Mouse (Mus musculus) layer of hippocampus, adult 9-10 months (tissue): ENCODE results near the gene Letm1.
A peak's percentile ranks its signal among the peaks of the same experiment; 100 is the strongest.

ENCODE experiments used
- DNase-seq: peaks from one replicate; pipeline ENCODE4 v3.0.0; 2022; ENCODE audit warnings: low spot score

The Letm1 gene

GRCm38 (mm10) chr5:33738341-33738740 is 44.3 kb downstream of the Letm1 start:
- DNase-seq = no peak

DNA sequence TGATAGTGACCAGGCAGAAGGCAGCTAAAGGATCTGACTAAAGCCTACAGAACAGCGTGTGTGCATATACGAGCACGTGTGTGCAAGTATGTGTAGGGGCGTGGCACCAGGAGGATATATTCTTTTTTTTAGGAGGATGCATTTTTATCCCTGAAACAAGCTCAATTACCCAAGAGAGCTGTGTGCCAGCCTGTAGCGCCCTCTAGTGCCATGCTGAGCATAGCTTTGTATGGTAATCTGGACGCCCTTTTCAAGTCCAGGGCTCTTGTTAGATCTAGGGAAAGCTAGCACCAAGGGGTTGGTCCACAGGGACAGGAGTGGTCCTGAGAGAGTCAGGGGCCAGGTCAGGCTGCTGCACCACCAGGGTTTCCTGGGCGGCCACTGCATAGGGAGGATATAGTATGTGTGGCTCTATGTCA is 44.7 kb downstream of the Letm1 start:
- DNase-seq = peak; percentile 53

- DNase-seq = no peak
Observed at GRCm38 (mm10) chr5:33736230-33736629, 46.4 kb downstream of the Letm1 start.

GRCm38 (mm10) chr5:33735412-33736092 is 47.1 kb downstream of the Letm1 start:
- no peak for DNase-seq

DNA sequence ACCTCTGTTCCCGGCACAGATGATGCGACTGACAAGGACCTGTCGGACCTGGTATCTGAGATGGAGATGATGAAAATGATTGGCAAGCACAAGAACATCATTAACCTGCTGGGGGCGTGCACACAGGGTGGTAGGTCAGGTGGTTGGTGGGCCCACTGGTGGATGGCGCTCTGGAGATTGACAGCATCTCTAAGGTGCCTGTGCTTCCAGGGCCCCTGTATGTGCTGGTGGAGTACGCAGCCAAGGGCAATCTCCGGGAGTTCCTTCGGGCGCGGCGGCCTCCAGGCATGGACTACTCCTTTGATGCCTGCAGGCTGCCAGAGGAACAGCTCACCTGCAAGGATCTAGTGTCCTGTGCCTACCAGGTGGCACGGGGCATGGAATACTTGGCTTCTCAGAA is 48.8 kb downstream of the Letm1 start:
- no peak for DNase-seq

DNA sequence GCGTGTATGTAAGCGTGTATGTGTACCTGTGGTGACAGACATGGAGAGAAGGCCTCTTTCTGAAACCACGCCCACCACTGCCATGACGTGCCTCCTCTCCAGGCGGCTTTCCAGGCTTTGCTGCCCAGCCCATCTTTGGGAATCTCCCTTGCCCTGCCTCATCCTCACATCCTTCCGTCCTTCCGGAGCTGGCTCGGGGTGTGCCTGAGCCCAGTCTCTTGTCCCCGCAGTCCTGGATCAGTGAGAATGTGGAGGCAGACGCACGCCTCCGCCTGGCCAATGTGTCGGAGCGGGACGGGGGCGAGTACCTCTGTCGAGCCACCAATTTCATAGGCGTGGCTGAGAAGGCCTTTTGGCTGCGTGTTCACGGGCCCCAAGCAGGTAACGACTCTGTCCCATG is 51.6 kb downstream of the Letm1 start:
- DNase-seq = no peak

GRCm38 (mm10) chr5:33730516-33730915 is 52.1 kb downstream of the Letm1 start:
- no peak for DNase-seq

- DNase-seq = no peak
Observed at GRCm38 (mm10) chr5:33728841-33729240, 53.8 kb downstream of the Letm1 start.

- DNase-seq = no peak
Observed at GRCm38 (mm10) chr5:33726891-33727290, 55.7 kb downstream of the Letm1 start.

GRCm38 (mm10) chr5:33726081-33726647 is 56.5 kb downstream of the Letm1 start:
- DNase-seq = no peak

DNA sequence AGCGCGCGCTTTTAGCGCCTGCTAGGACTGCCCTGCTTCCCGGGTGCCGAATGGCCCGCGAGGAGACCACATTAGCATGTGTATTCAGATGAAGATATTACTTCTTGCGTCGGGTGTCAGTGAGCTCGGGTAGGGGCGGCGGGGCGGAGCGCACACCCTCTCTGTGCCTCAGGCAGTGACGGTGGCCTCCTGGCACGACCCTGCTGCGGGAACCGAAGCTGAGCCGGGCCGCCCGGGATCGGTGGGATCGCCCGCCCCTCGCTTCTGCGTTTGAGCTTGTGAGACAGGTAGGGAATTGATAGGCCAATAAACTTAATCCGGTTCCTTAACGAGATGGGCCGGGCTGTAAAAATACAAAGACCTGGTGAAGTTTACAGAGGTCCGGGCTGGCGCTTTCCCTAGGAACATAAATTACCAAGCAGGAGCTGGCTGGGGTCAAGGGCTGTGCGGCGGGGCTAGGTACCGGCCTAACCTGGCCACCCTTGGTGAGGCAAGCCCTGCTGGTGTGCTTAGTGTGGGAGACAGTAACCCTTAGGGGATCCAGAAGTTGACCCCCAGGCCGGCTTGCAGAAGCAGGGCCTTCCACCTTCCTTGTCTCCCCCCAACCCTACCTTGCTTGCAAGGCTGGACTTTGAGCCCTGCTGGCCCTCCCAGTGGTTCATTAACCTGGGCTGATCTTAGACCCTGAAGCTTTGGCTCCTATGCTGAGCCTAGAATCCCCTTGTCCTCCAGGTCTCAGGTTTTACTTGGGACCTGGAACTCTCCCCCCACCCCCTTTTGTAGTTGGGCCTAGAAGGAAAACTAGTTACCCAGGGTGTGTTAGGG is 58.8 kb downstream of the Letm1 start:
- DNase-seq = no peak

GRCm38 (mm10) chr5:33723019-33723640 is 59.5 kb downstream of the Letm1 start:
- no peak for DNase-seq

- DNase-seq = no peak
Observed at GRCm38 (mm10) chr5:33722266-33723018, 60.2 kb downstream of the Letm1 start.

DNA sequence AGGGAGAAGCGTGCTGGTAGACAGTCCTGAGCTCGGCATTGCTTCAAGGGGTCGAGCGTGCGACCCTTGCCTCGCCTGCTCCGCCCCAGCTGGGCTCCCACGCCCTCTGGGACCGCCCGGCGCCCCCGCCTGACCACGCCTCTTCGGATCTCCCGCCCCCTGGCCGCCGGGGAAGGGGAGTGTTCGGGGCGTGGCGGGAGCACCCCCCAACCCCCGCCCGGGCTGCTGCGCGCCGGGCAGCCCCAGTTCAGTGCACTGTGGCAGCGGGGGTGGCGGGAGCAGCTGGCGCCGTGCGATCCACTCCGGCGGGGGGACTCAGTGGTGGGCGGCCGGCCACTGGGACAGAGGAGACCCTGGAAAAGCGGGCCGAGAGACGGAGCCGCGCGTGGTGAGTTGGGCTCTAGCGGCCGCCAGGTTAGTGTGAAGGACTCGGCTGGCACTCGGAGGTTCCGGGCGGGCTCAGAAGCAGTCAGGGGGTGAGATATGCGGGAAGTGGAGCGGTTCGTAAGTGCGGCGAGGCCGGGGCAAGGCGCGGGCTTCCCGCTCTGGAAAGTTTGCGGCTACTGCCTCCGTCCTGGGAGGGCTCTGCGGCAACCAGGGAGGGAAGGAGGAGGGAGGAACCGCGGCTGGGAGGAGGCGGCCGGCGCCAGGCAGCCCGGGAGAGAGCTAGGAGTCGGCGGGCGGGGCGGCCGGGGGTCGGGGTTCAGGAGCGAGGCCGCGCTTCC is 60.9 kb downstream of the Letm1 start, which contains the start of gene Fgfr3:
Fgfr3 (plus strand) TSS at position 134 of the 725 bp plus-strand sequence.
- no peak for DNase-seq

DNA sequence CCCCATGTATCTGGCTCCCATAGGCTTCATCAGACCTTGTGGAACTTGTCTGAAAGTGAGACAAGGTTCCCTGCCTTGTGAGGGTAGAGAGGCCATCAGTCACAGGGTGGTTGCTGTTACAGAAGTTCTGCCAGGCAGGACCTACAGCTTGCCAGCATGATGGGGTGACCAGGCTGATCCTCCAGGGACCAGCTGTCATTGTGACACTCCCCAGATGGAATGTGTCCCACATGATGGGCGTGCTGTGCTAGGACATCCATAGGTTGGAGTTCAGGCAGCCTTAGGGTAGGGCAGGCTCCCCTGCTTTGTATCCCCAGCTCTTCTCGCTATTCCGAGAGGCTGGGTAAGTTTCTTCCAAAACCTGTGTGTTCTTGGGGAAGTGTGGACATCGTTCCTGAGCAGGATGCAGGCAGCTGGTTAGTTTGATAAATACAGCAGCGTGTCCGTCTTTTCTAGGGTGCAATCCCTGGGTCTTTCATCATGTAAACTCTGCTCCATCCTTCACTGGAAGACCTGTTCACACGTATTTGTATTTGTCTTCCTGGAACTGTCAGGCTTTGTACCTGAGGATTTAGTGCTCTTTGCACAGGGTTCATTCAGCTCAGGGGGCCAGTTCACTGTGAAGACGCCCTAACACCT is 61.6 kb downstream of the Letm1 start:
- no peak for DNase-seq

DNA sequence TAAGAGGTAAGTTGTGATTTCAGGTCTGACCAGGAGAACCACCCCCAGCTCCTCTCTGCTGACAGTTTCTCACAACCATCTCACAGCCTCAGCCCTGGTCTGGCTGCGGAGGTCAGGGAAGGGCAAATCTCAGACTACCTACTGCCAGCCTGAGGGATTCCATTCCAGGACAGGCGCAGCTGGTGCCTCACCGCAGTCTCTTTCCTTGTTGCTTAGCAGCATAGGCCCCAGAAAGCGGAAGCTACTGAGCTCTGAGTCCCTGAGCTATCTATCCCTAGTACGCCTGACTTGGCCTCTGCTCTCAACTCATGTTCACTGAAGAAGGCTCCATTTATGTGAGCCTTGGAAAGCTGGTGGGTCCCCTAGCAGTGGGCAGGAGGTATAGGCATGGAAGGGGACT is 64.2 kb downstream of the Letm1 start:
- no peak for DNase-seq

GRCm38 (mm10) chr5:33716467-33716866 is 66.2 kb downstream of the Letm1 start:
- no peak for DNase-seq

DNA sequence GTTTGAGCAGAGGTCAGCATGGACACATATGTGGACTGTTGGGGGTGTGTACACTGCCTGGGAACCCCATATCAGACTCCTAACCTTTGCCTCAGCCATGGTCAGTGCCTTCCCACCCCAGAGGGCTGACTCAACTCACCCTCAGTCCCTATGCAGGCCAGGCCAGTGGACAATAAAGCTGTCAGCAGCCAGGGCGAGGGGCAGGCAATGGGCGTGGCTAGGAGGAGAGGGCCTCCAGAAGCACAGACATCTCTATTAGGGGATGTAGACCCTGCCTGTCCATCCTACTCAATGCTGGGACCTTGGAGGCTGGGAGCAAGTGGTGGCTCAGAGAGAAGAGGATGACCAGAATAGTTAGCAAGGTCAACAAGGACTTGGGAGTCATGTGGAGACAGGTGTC is 67.4 kb downstream of the Letm1 start:
- DNase-seq = no peak

- DNase-seq = no peak
Observed at GRCm38 (mm10) chr5:33712550-33712949, 70.1 kb downstream of the Letm1 start.

- no peak for DNase-seq
Observed at GRCm38 (mm10) chr5:33709037-33709436, 73.6 kb downstream of the Letm1 start.

DNA sequence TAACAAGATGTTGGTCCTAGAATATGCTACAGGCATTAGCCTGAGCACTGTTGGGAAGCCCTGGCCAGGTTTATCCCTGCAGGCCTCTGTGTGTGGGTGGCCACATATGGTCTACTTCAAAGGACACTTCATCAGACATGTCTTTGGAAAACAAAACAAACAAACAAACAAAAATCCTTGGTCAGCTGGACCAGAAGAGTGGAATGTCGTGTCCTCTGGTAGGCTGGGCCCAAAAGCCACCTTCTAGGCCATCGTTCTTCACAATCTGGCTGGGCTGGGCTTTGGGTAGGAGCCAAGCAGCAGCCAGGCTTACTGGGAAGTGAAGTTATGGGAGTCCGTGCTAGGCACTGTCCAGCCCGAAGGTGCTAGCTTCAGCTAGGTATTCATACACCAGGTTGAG is 75.5 kb downstream of the Letm1 start:
- DNase-seq = no peak
